Mouse (Mus musculus): ENCODE data around the gene Dop1b.

DNA sequence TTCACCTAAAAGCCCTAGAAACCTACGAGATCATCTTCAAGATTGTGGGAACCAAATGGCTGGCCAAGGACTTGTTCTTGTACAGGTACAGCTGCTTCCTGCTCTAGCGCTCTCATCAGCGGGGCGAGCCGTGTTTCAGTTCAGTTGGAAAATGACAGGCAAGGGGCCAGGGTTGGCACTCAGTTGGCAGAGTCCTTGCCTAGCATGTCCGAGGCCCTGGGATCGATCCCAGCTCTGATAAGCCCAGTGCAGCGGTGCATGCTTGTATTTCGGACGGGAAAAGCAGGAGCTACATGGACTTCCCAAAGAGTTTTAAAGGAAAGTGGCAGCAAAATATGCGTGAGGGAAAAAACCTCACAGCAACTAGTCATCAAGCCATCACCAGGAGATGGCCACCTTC is 27.5 kb downstream of the Dop1b start:
- TF ChIP-seq ZNF384 (IDR thresholded peaks at IDR 0.05; ENCODE audit: low read depth, low read length) = no peak
- no peak for TF ChIP-seq HCFC1 (IDR thresholded peaks at IDR 0.05; ENCODE audit: borderline replicate concordance, insufficient read depth, low read length)

Data from ES-E14 (cell line).